Mouse (Mus musculus): ENCODE data around the gene Wrap73. TPM values are rescaled to one million over a fixed set of nuclear protein-coding genes. Genes with fewer than 3 reads are reported as not detected.

The Wrap73 gene
- polyA plus RNA-seq, 1 experiment from 2014 or later = 48.5 TPM

DNA sequence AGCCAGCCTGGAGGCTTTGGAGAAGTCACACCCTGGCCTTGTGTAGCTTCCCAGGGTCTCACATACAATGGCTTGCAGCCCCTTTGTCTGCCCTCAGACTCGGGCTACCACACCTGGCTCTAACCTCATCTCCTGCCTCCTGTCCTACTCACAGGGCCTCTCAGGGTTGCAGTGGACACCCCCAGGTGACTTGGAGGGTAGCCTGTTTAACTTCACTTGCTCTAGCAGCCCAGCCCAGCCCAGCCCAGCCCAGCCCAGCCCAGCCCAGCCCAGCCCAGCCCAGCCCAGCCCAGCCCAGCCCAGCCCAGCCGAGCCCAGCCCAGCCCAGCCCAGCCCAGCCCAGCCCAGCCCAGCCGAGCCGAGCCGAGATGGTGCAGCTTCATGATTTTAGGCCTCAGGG lies 71.9 kb downstream of the Wrap73 start:
- no peaks in the 10 kb centered on the region; the same call in 1 of the 2 replicates for H3K36me3 ChIP-seq
- ATAC-seq (ENCODE audit: insufficient number of reproducible peaks, insufficient read depth, low FRiP score, low TSS enrichment, low read depth) = no peak
- H3K27ac ChIP-seq = peak overlapping the region; percentile 41; the same call in 1 of the 2 replicates
- no peak overlapping the region for H3K4me3 ChIP-seq (replicated peaks)
- H3K27me3 ChIP-seq = no peaks in the 10 kb centered on the region
- no peak overlapping the region for H3K9ac ChIP-seq (replicated peaks)
- no peak overlapping the region for H3K4me2 ChIP-seq
- WGBS = 10% methylated on average over 5 of the region's 5 CpGs
- H3K9me3 ChIP-seq = no peaks in the 10 kb centered on the region
- peaks cover 45% of the 10 kb centered on the region for H3K4me1 ChIP-seq (replicated peaks)

Other genes starting within 250 kb of the Wrap73 start
- 105 and 116 TPM in 2 replicates for gene A430005L14Rik, start 185.1 kb upstream of the Wrap73 start, polyA plus RNA-seq (2016; fragmentation: Nextera tagmentation; extraction: Ambion mirVana)
- 14.9 and 15.9 TPM in 2 replicates for gene Dffb, start 167.2 kb upstream of the Wrap73 start, polyA plus RNA-seq (2016; fragmentation: Nextera tagmentation; extraction: Ambion mirVana)
- 20.4 and 21.0 TPM in 2 replicates for gene Cep104, start 167.2 kb upstream of the Wrap73 start, polyA plus RNA-seq (2016; fragmentation: Nextera tagmentation; extraction: Ambion mirVana)
- gene Lrrc47, start 130.6 kb upstream of the Wrap73 start, polyA plus RNA-seq (2016; fragmentation: Nextera tagmentation; extraction: Ambion mirVana) = 34.4 and 37.8 TPM in 2 replicates
- 6.3 and 8.1 TPM in 2 replicates for gene Smim1, start 116.1 kb upstream of the Wrap73 start, polyA plus RNA-seq (2016; fragmentation: Nextera tagmentation; extraction: Ambion mirVana)
- gene Ccdc27, start 99.7 kb upstream of the Wrap73 start, polyA plus RNA-seq (2016; fragmentation: Nextera tagmentation; extraction: Ambion mirVana) = not detected in 2 replicates
- 1.2 and 1.9 TPM in 2 replicates for gene Trp73, start 2.2 kb upstream of the Wrap73 start, polyA plus RNA-seq (2016; fragmentation: Nextera tagmentation; extraction: Ambion mirVana)
- 111 and 115 TPM in 2 replicates for gene Tprgl, start 18.3 kb downstream of the Wrap73 start, polyA plus RNA-seq (2016; fragmentation: Nextera tagmentation; extraction: Ambion mirVana)
- 58.4 and 59.0 TPM in 2 replicates for gene Megf6, start 28.4 kb downstream of the Wrap73 start, polyA plus RNA-seq (2016; fragmentation: Nextera tagmentation; extraction: Ambion mirVana)
- 4.2 and 5.2 TPM in 2 replicates for gene Arhgef16, start 159.3 kb downstream of the Wrap73 start, polyA plus RNA-seq (2016; fragmentation: Nextera tagmentation; extraction: Ambion mirVana)
- gene B230104I21Rik, start 193.8 kb downstream of the Wrap73 start, polyA plus RNA-seq (2016; fragmentation: Nextera tagmentation; extraction: Ambion mirVana) = 0.33 TPM in 1 of 2 replicates, not detected in the other